Mouse (Mus musculus): ENCODE results near the gene Prdm16. TPM values are rescaled to one million over a fixed set of nuclear protein-coding genes. Genes with fewer than 3 reads are reported as not detected.

The Prdm16 gene
- total RNA-seq, 2 experiments from 2014 or later: 25.5 to 26.8 TPM

GRCm38 (mm10) chr4:154331271-154331670 lies 305.4 kb downstream of the Prdm16 start:
- DNase-seq: no peak

- peak; percentile 69 for DNase-seq
Measured at GRCm38 (mm10) chr4:154330001-154330400, 306.7 kb downstream of the Prdm16 start.

- DNase-seq: peak; percentile 83
Measured at GRCm38 (mm10) chr4:154328836-154329235, 307.8 kb downstream of the Prdm16 start.

GRCm38 (mm10) chr4:154328431-154328830 lies 308.2 kb downstream of the Prdm16 start:
- no peak for DNase-seq

- peak; percentile 50 for DNase-seq
Measured at GRCm38 (mm10) chr4:154325410-154325809, 311.3 kb downstream of the Prdm16 start.

GRCm38 (mm10) chr4:154313622-154313967 lies 323.1 kb downstream of the Prdm16 start:
- DNase-seq: no peak

GRCm38 (mm10) chr4:154312935-154313621 lies 323.6 kb downstream of the Prdm16 start:
- no peak for DNase-seq

GRCm38 (mm10) chr4:154312143-154312812 lies 324.4 kb downstream of the Prdm16 start:
- no peak for DNase-seq

- no peak for DNase-seq
Measured at GRCm38 (mm10) chr4:154310576-154311262, 326.0 kb downstream of the Prdm16 start.

- no peak for DNase-seq
Measured at GRCm38 (mm10) chr4:154309131-154309530, 327.5 kb downstream of the Prdm16 start.

- DNase-seq: peak; percentile 60
Measured at GRCm38 (mm10) chr4:154301466-154301881, 335.2 kb downstream of the Prdm16 start, which contains the start of gene Arhgef16. Arhgef16 (minus strand) TSS chr4:154301676.

GRCm38 (mm10) chr4:154299541-154300271 lies 337.0 kb downstream of the Prdm16 start:
- DNase-seq: no peak

- DNase-seq: no peak
Measured at GRCm38 (mm10) chr4:154297761-154298160, 338.9 kb downstream of the Prdm16 start.

GRCm38 (mm10) chr4:154294262-154294731 lies 342.4 kb downstream of the Prdm16 start:
- DNase-seq: no peak

GRCm38 (mm10) chr4:154293735-154294201 lies 342.9 kb downstream of the Prdm16 start:
- DNase-seq: no peak

- DNase-seq: no peak
Measured at GRCm38 (mm10) chr4:154283671-154284070, 353.0 kb downstream of the Prdm16 start.

GRCm38 (mm10) chr4:154279481-154279880 lies 357.2 kb downstream of the Prdm16 start:
- no peak for DNase-seq

- DNase-seq: peak; percentile 72
Measured at GRCm38 (mm10) chr4:154273000-154273399, 363.7 kb downstream of the Prdm16 start.

- no peak for DNase-seq
Measured at GRCm38 (mm10) chr4:154269520-154269919, 367.2 kb downstream of the Prdm16 start.

GRCm38 (mm10) chr4:154267511-154267910 lies 369.2 kb downstream of the Prdm16 start:
- DNase-seq: no peak

Measured in heart, postnatal 4 days (tissue).